Mouse (Mus musculus) hindbrain, embryonic 10.5 days (tissue): ENCODE measurements around the gene Slc5a9. TPM values are rescaled to one million over a fixed set of nuclear protein-coding genes. Genes with fewer than 3 reads are reported as not detected.
"Not testable (repeated sequence)": the region's sequence is repeated elsewhere in the genome, so short reads cannot be mapped to it uniquely, and the experiment has no call there.

Experiments
- DNase-seq: peaks from one replicate; pipeline ENCODE4 v3.0.0-alpha.2; 2017; ENCODE audit warnings: low spot score
- H3K27ac ChIP-seq: fragments of 300-500 bp; sonication (generic); 2 replicates; pipeline ENCODE4 v1.5.1; 2016; ENCODE audit warnings: mild to moderate bottlenecking, moderate library complexity
- H3K27me3 ChIP-seq: fragments of 300-500 bp; sonication (generic); 2 replicates; pipeline ENCODE4 v1.6.1; 2016; ENCODE audit warnings: mild to moderate bottlenecking; ENCODE audit not compliant: poor library complexity, insufficient read depth, severe bottlenecking
- H3K36me3 ChIP-seq: fragments of 300-500 bp; sonication (generic); 2 replicates; pipeline ENCODE4 v1.6.1; 2016; ENCODE audit warnings: mild to moderate bottlenecking, moderate library complexity
- H3K4me1 ChIP-seq: fragments of 300-500 bp; sonication (generic); replicated peaks from 2 replicates; pipeline ENCODE4 v1.6.1; 2016; ENCODE audit warnings: mild to moderate bottlenecking
- H3K4me3 ChIP-seq: fragments of 300-500 bp; sonication (generic); 2 replicates; pipeline ENCODE4 v1.5.1; 2016; ENCODE audit warnings: mild to moderate bottlenecking, moderate library complexity
- H3K9me3 ChIP-seq: fragments of 300-500 bp; sonication (generic); 2 replicates; pipeline ENCODE4 v1.6.1; 2016; ENCODE audit warnings: mild to moderate bottlenecking, moderate library complexity
- WGBS: fragments of 180-500 bp; shearing (Covaris S2); methylation state at CpG from one replicate; pipeline ENCODE4 v1.1.7; 2016; 5-methylcytosine and 5-hydroxymethylcytosine counted together
- polyA plus RNA-seq: library from polyadenylated mRNA; unstranded; fragments of >200 nt; fragmentation: Nextera tagmentation; extraction: Ambion mirVana; gene quantifications from 2 replicates; pipeline ENCODE4 v1.2.1, GENCODE M21; 2016

The Slc5a9 gene
- 0.26 TPM in 1 of 2 replicates, not detected in the other for polyA plus RNA-seq

DNA sequence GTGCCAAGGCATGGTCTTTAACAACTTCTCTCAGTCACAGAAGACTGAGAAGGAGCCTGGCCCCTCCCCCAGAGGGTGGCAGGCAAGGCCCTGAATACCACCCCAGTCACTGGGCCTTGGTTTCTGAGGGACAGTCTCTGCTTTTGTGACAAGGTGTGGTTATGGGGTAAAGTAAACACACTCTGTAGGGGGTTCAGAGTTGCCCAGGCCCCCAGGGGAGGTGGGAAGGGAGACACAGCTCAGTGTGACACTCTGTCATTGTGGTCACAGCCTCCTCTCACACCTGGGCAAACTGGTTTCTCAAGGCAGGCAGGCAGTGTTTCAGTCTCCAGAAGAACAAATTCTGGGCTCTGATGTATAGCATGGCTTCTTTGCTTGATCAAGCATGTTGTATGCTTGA lies at the start of gene Slc5a9:
Slc5a9 (minus strand) TSS at position 144 of the 400 bp plus-strand sequence.
- Histone ChIP-seq H3K27me3 (no peaks in the 10 kb centered on the region), H3K36me3 (no peaks in the 10 kb centered on the region), H3K4me1 (no peaks in the 10 kb centered on the region), H3K27ac (no peak within 1 kb of the TSS), H3K4me3 (no peak within 1 kb of the TSS), H3K9me3 (no peaks in the 10 kb centered on the region)
- DNase-seq = no peak

- no peaks in the 10 kb centered on the region for H3K27me3 ChIP-seq
- H3K4me3 ChIP-seq = no peak within 1 kb of the TSS
- H3K27ac ChIP-seq = no peak within 1 kb of the TSS
- H3K4me1 ChIP-seq = no peaks in the 10 kb centered on the region
- whole genome bisulfite sequencing = 92% methylated on average over 1 of the region's 1 CpGs
- H3K9me3 ChIP-seq = no peaks in the 10 kb centered on the region
- no peaks in the 10 kb centered on the region for H3K36me3 ChIP-seq
- no peak for DNase-seq
Measured at GRCm38 (mm10) chr4:111919092-111919491, 16.4 kb upstream of the Slc5a9 start, which contains the start of gene Skint8. Gene Skint8, plus strand, starts transcription at chr4:111919392.

DNA sequence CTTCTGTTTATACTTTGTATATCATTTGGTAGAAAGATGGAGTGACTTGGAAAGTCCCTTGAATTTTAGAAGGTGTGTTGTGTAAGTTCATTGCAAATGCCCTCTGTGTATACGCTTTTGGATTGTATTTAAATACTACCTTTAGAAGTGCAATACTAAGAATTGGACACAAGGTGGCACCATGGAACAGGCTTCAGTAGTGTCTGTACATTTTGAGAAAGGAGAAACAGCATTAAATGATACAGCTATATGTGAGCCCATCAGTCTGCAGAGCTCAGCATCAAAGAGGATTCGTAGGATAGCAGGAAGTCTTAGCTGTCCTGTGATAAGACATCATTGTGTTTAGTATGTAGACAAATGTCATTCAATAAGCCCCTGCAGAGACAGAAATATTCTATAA lies 5.2 kb upstream of the Slc5a9 start:
- Histone ChIP-seq H3K36me3 (no peaks in the 10 kb centered on the region), H3K27me3 (no peaks in the 10 kb centered on the region), H3K4me3 (no peak overlapping the region), H3K27ac (no peak overlapping the region), H3K4me1 (no peaks in the 10 kb centered on the region), H3K9me3 (no peaks in the 10 kb centered on the region)
- no peak for DNase-seq
- 51% methylated on average over 2 of the region's 2 CpGs for WGBS

GRCm38 (mm10) chr4:111901473-111901872 lies 1.2 kb downstream of the Slc5a9 start:
- Histone ChIP-seq H3K36me3 (no peaks in the 10 kb centered on the region), H3K27ac (no peak overlapping the region), H3K27me3 (no peaks in the 10 kb centered on the region), H3K4me1 (no peaks in the 10 kb centered on the region), H3K9me3 (no peaks in the 10 kb centered on the region), H3K4me3 (no peak overlapping the region)
- no peak for DNase-seq
- 64% methylated on average over 1 of the region's 1 CpGs for WGBS

GRCm38 (mm10) chr4:111900491-111900890 lies 2.2 kb downstream of the Slc5a9 start:
- not testable (repeated sequence) for H3K27ac ChIP-seq

GRCm38 (mm10) chr4:111898566-111898965 lies 4.2 kb downstream of the Slc5a9 start:
- Histone ChIP-seq H3K9me3 (no peaks in the 10 kb centered on the region), H3K27ac (no peak overlapping the region), H3K4me3 (no peak overlapping the region), H3K4me1 (no peaks in the 10 kb centered on the region), H3K27me3 (no peaks in the 10 kb centered on the region), H3K36me3 (no peaks in the 10 kb centered on the region)
- no peak for DNase-seq
- 73% methylated on average over 4 of the region's 4 CpGs for WGBS

More at GRCm38 (mm10) chr4:111900491-111900890, 2.2 kb downstream of the Slc5a9 start:
- not testable (repeated sequence) for H3K4me3 ChIP-seq, H3K4me1 ChIP-seq, H3K9me3 ChIP-seq, DNase-seq, H3K27me3 ChIP-seq, H3K36me3 ChIP-seq
- WGBS = 77% methylated on average over 1 of the region's 1 CpGs

DNA sequence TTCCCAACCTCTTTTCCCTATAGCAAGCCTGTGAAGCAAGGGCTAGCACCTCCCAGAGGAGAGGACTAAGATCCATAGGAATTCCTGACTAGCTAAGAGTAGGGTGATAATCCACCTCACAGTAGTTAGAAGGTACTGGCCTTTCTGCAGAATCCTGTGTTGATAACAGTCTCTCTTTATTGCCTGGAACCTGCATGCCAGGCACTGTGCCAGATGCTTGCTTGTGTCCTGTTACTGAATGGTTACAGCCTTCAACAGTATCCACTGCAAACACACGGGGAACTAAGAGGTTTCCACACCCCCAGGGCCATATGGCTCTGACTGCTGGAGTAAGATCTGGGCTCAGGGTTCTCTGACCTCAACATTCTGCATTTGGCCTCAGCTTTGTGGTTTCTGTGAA lies 5.0 kb downstream of the Slc5a9 start:
- WGBS = 64% methylated on average over 1 of the region's 1 CpGs
- Histone ChIP-seq H3K9me3 (no peaks in the 10 kb centered on the region), H3K4me1 (no peaks in the 10 kb centered on the region), H3K4me3 (no peak overlapping the region), H3K27me3 (no peaks in the 10 kb centered on the region), H3K27ac (no peak overlapping the region), H3K36me3 (no peaks in the 10 kb centered on the region)
- no peak for DNase-seq

DNA sequence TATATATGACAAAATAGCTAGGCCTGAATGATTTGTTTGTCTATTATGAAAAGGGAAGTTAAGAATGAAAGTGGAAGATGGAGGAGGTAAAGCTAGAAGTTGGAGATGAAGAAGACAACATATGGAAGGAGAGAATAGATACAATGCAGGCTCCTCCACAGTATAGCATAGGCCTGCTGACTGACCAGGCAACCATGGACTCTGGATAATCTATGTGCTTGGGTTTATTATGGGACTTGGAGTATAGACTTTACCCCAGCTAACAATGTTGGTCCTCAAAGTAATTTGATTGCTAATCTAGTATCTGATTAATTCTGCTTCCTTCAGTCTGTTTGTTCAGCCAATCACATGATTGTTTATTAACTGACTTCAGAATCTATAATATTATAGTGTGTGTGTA lies 10.6 kb downstream of the Slc5a9 start:
- DNase-seq = no peak
- Histone ChIP-seq H3K4me3 (no peak overlapping the region), H3K36me3 (no peaks in the 10 kb centered on the region), H3K27ac (no peak overlapping the region), H3K27me3 (no peaks in the 10 kb centered on the region), H3K9me3 (no peaks in the 10 kb centered on the region), H3K4me1 (no peaks in the 10 kb centered on the region)

GRCm38 (mm10) chr4:111886607-111887006 lies 16.1 kb downstream of the Slc5a9 start:
- peak; percentile 66 for DNase-seq
- Histone ChIP-seq H3K4me3 (no peak overlapping the region), H3K27ac (no peak overlapping the region), H3K27me3 (no peaks in the 10 kb centered on the region), H3K9me3 (no peaks in the 10 kb centered on the region), H3K4me1 (no peaks in the 10 kb centered on the region), H3K36me3 (no peaks in the 10 kb centered on the region)
- 22% methylated on average over 4 of the region's 4 CpGs for WGBS

GRCm38 (mm10) chr4:111886018-111886417 lies 16.7 kb downstream of the Slc5a9 start:
- no peaks in the 10 kb centered on the region for H3K9me3 ChIP-seq
- DNase-seq = peak; percentile 73
- no peaks in the 10 kb centered on the region for H3K4me1 ChIP-seq
- H3K27me3 ChIP-seq = no peaks in the 10 kb centered on the region
- no peak overlapping the region for H3K27ac ChIP-seq
- H3K4me3 ChIP-seq = no peak overlapping the region
- 11% methylated on average over 7 of the region's 7 CpGs for WGBS
- no peaks in the 10 kb centered on the region for H3K36me3 ChIP-seq

DNA sequence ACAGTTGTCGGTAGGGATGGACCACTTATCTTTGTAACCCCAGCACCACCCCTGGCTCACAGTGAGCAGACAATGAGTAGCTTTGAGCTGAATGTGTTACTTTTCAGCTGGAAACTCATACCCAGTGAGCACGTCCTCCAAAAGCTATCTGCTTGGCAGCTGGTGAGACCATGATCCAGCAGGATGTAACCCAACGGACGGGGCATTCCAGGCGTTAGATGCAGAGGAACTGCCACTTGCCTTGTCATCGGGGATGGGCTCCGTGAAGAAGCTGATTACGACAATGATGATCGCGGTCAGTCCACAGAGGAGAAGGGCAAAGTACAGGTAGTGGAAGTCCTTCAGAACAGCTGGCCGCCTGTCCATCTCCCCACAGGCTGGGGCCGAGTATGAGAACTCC lies 19.2 kb downstream of the Slc5a9 start:
- no peaks in the 10 kb centered on the region for H3K27me3 ChIP-seq
- DNase-seq = no peak
- no peaks in the 10 kb centered on the region for H3K9me3 ChIP-seq
- H3K4me3 ChIP-seq = no peak overlapping the region
- H3K4me1 ChIP-seq = no peaks in the 10 kb centered on the region
- H3K36me3 ChIP-seq = no peaks in the 10 kb centered on the region
- H3K27ac ChIP-seq = no peak overlapping the region
- WGBS = 91% methylated on average over 12 of the region's 12 CpGs

- WGBS = 42% methylated on average over 4 of the region's 4 CpGs
- Histone ChIP-seq H3K4me1 (no peaks in the 10 kb centered on the region), H3K36me3 (no peaks in the 10 kb centered on the region), H3K9me3 (no peaks in the 10 kb centered on the region), H3K27me3 (no peaks in the 10 kb centered on the region), H3K4me3 (no peak overlapping the region), H3K27ac (no peak overlapping the region)
- no peak for DNase-seq
Measured at GRCm38 (mm10) chr4:111880112-111880875, 22.4 kb downstream of the Slc5a9 start.

DNA sequence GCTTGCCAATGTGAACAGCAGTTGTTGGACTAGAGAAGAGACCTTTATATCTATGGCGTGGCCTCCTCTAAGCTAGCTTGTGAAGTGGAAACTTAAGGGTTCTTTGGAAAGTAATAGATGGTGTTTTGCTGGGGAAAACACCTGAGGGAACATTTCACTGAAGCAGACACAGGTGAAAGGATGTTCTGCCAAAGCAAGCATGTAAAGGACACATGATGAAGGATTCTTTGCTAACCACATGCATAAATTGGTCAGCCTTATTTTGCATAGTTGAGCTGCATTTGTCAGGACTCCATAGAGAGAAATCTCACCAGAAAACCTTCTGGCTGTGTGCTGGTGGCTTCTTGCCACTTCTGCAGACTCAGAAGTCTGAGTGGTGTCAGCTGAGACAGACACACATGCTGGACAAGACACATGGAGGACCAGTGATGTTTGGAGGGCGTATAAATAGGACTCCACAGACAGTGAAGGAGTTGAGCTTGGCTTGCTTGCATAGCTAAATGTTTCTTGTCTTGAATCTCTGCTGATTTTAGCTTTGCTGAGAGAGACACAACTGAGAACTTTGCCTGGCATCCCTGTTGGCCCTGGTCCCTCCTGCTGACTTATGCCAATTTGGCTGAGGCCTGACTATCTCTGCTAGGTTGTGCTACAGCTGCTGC lies 34.8 kb downstream of the Slc5a9 start:
- DNase-seq = no peak
- 83% methylated on average over 2 of the region's 2 CpGs for WGBS
- Histone ChIP-seq H3K36me3 (no peaks in the 10 kb centered on the region), H3K9me3 (no peaks in the 10 kb centered on the region), H3K27ac (no peak overlapping the region), H3K4me3 (no peak overlapping the region), H3K27me3 (no peaks in the 10 kb centered on the region), H3K4me1 (no peaks in the 10 kb centered on the region)
